Comparison of ENCODE assay signal across 9 mouse cellular contexts in genomic region chr10:84439228-84439596, GRCm38 (mm10). TPM values are rescaled to one million over a fixed set of nuclear protein-coding genes. Genes with fewer than 3 reads are reported as not detected.
DNase-seq lines count a peak whose midpoint lies in the region; ATAC-seq and TF ChIP-seq lines count a peak whose summit lies in the region.
"Had no signal": no experiment of that assay in that cellular context is flagged by ENCODE, and none has a peak within 500 bp of the region (broad histone marks: within the 10 kb centered on the region; RNA-seq: fewer than 3 reads in every experiment).

No protein-coding gene starts in this region.

- DNase-seq in lung, embryonic 14.5 days: no peak
- DNase-seq in lung, adult 18-20 months: no peak
- peak; percentile 53 for DNase-seq in cerebellum, adult 8-10 months
- no peak for DNase-seq in urinary bladder, postnatal 36 days (ENCODE audit: low spot score in 2 of 2)

- H3K36me3 ChIP-seq in lung, embryonic 14.5 days (ENCODE audit: insufficient read depth): no peaks in the 10 kb centered on the region
- H3K36me3 ChIP-seq in heart, embryonic 11.5 days (ENCODE audit: control insufficient read depth, insufficient read depth, low read length): no peaks in the 10 kb centered on the region
- H3K36me3 ChIP-seq in limb, embryonic 13.5 days: no peaks in the 10 kb centered on the region
- H3K36me3 ChIP-seq in stomach, embryonic 16.5 days (ENCODE audit: control insufficient read depth, insufficient read depth, low read length): no peaks in the 10 kb centered on the region

- H3K27ac ChIP-seq in lung, embryonic 14.5 days (ENCODE audit: low read depth): no peak overlapping the region
- no peak overlapping the region for H3K27ac ChIP-seq in heart, embryonic 11.5 days (ENCODE audit: low read depth, low read length)
- peak overlapping the region; percentile 85; the same call in 1 of the 2 replicates for H3K27ac ChIP-seq in limb, embryonic 13.5 days
- H3K27ac ChIP-seq in stomach, embryonic 16.5 days (ENCODE audit: low read length): no peak overlapping the region
- H3K27ac ChIP-seq: macrophage had no signal

- ATAC-seq in lung, embryonic 14.5 days (ENCODE audit: insufficient read depth): no peak
- no peak for ATAC-seq in heart, embryonic 11.5 days (replicated peaks; ENCODE audit: insufficient number of reproducible peaks, low FRiP score, low TSS enrichment)
- ATAC-seq in limb, embryonic 13.5 days (ENCODE audit: low FRiP score, low read depth): no peak
- ATAC-seq in stomach, embryonic 16.5 days (ENCODE audit: insufficient read depth, low FRiP score): no peak
- ATAC-seq in inflammation-experienced regulatory T-cells, adult 6 months: no peak

- H3K4me3 ChIP-seq in lung, embryonic 14.5 days (ENCODE audit: low read depth, low read length): peak overlapping the region; percentile 70
- peak overlapping the region; percentile 90 for H3K4me3 ChIP-seq in heart, embryonic 11.5 days (ENCODE audit: low read depth, low read length)
- peak overlapping the region; percentile 88 for H3K4me3 ChIP-seq in limb, embryonic 13.5 days
- H3K4me3 ChIP-seq in stomach, embryonic 16.5 days (replicated peaks; ENCODE audit: low read length): peak overlapping the region; percentile 77

- peaks cover 22% of the 10 kb centered on the region for H3K4me1 ChIP-seq in lung, embryonic 14.5 days (ENCODE audit: insufficient read depth)
- peaks cover 30% of the 10 kb centered on the region for H3K4me1 ChIP-seq in heart, embryonic 11.5 days (ENCODE audit: control insufficient read depth, insufficient read depth, low read length)
- peaks cover 58% of the 10 kb centered on the region for H3K4me1 ChIP-seq in limb, embryonic 13.5 days
- H3K4me1 ChIP-seq in stomach, embryonic 16.5 days (ENCODE audit: control insufficient read depth, insufficient read depth, low read length): peaks cover 18% of the 10 kb centered on the region; the same call in 1 of the 2 replicates

- no peaks in the 10 kb centered on the region for H3K9me3 ChIP-seq in lung, embryonic 14.5 days (ENCODE audit: low read depth, low read length)
- no peaks in the 10 kb centered on the region for H3K9me3 ChIP-seq in heart, embryonic 11.5 days (replicated peaks; ENCODE audit: control insufficient read depth, low read length)
- no peaks in the 10 kb centered on the region for H3K9me3 ChIP-seq in limb, embryonic 13.5 days
- no peaks in the 10 kb centered on the region for H3K9me3 ChIP-seq in stomach, embryonic 16.5 days (replicated peaks; ENCODE audit: control insufficient read depth, low read length)

- no peak for TF ChIP-seq CTCF in lung, embryonic 14.5 days (IDR thresholded peaks at IDR 0.05; ENCODE audit: low read depth)

- peak overlapping the region; percentile 98 for H3K9ac ChIP-seq in lung, embryonic 14.5 days
- peak overlapping the region; percentile 100 for H3K9ac ChIP-seq in heart, embryonic 11.5 days (ENCODE audit: low read depth, low read length)
- peak overlapping the region; percentile 100 for H3K9ac ChIP-seq in limb, embryonic 13.5 days
- H3K9ac ChIP-seq in stomach, embryonic 16.5 days (ENCODE audit: low read length): peak overlapping the region; percentile 49

- peak overlapping the region; percentile 72 for H3K4me2 ChIP-seq in lung, embryonic 14.5 days
- H3K4me2 ChIP-seq in heart, embryonic 11.5 days: peak overlapping the region; percentile 73
- peak overlapping the region; percentile 94 for H3K4me2 ChIP-seq in limb, embryonic 13.5 days (replicated peaks)
- H3K4me2 ChIP-seq in stomach, embryonic 16.5 days (ENCODE audit: low read depth, low read length): peak overlapping the region; percentile 81

- WGBS in lung, embryonic 14.5 days: 11% methylated on average over 7 of the region's 7 CpGs
- WGBS in heart, embryonic 11.5 days (ENCODE audit: insufficient replicate concordance): 14% methylated on average over 7 of the region's 7 CpGs
- 7% methylated on average over 7 of the region's 7 CpGs for WGBS in limb, embryonic 13.5 days
- 22% methylated on average over 7 of the region's 7 CpGs for WGBS in stomach, embryonic 16.5 days

- H3K27me3 ChIP-seq in lung, embryonic 14.5 days (ENCODE audit: insufficient read depth, low read length): peaks cover 3% of the 10 kb centered on the region; the same call in 1 of the 2 replicates
- no peaks in the 10 kb centered on the region for H3K27me3 ChIP-seq in heart, embryonic 11.5 days (ENCODE audit: control insufficient read depth, insufficient read depth, low read length)
- no peaks in the 10 kb centered on the region for H3K27me3 ChIP-seq in limb, embryonic 13.5 days
- H3K27me3 ChIP-seq in stomach, embryonic 16.5 days (ENCODE audit: control insufficient read depth, insufficient read depth, low read length): no peaks in the 10 kb centered on the region

RNA-seq across cellular contexts. Expression of gene Nuak1, which starts 1.2 kb away (rescaled TPM):
- 1.5 and 1.8 TPM in 2 replicates for polyA plus RNA-seq in lung, embryonic 14.5 days (2014; fragmentation: Nextera tagmentation; extraction: Ambion mirVana)
- polyA plus RNA-seq in heart, embryonic 11.5 days (2014; fragmentation: Nextera tagmentation; extraction: Ambion mirVana): 2.4 and 3.0 TPM in 2 replicates
- 3.9 and 4.0 TPM in 2 replicates for polyA plus RNA-seq in limb, embryonic 13.5 days (2015; fragmentation: Nextera tagmentation; extraction: Ambion mirVana)
- 0.76 and 1.1 TPM in 2 replicates for polyA plus RNA-seq in stomach, embryonic 16.5 days (2015; fragmentation: Nextera tagmentation; extraction: Ambion mirVana)
- polyA plus RNA-seq in inflammation-experienced regulatory T-cells, adult 6 months (2017; shearing (Covaris generic)): not detected

Comparison
In these comparisons a context has a peak if more than half of its experiments do, and no peak if none do; other contexts are left out.
1. H3K9ac ChIP-seq: peak in every context shown above with its lines; median percentile 100 in heart, embryonic 11.5 days; 100 in limb, embryonic 13.5 days; 98 in lung, embryonic 14.5 days; 49 in stomach, embryonic 16.5 days.